Mouse (Mus musculus): Measurements from ENCODE around the gene Aen.

DNA sequence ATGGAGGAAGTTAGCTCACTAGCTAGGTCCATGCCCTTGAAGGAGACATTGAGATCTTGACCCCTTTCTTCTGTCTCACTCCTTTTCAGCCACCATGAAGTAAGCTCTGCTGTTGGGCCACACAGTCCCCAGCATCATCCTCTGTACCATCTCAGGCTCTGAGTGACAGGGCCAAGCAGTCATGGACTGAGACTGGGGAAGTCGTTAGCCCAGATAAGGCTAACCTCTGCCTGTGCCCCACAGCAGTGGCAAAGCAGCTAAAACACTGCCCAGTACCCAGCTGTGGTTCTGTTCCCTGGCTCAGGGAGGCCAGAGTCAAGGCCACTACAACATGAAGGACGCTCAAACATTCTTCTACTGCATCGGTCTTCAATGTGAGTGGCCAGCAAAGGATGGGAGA lies 31.6 kb downstream of the Aen start:
- no peak for TF ChIP-seq CTCF (IDR thresholded peaks at IDR 0.05; ENCODE audit: low read depth)
- no peak for TF ChIP-seq EP300 (IDR thresholded peaks at IDR 0.05; ENCODE audit: low read depth)

Measured in liver, embryonic 14.5 days (tissue).